Mouse (Mus musculus): Measurements from ENCODE around the gene Tecta.

The Tecta gene

DNA sequence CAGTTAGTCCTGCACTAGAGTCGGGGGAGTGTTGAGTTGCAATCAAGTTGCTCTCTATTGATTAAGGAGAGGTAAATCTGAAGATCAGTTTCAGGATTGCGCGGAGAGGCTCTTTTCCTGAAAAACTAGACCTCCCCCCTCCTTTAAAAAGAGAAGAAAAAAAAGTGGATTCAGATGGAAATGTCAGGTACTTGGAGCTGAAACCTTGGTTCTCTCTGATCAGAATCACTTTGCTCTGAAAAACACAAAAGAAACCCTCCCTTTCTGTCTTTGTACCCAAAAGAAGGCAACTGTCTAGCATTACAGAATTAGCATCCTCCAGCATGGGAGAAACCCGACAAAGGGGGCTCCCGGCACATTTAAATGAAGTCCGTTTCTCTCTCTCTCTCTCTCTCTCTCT, at the start of gene Tecta:
TSS of gene Tecta (minus strand) at position 101 of the 400 bp plus-strand sequence.
- DNase-seq (ENCODE audit: low spot score in 2 of 2) = no peak

DNA sequence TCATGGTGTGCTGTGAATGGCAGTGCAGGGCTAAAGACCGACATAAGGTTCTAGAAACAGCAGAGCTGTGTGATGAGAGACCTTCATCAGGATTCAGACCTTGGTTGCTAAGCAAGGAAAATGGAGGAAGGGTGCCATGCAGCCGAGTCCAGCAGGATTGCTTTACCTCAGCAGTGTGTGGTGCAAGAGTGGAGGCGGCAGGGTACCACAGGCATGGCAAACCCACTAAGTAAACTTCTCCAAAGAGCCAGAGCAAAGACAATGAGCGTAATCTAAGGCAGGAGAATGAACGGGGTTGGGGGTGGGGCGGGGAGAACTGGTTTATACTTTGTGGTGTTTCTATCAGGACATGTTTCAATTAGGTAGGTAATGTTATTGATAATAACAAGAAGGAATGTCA, 49.3 kb upstream of the Tecta start:
- DNase-seq (ENCODE audit: low spot score in 2 of 2) = no peak

DNA sequence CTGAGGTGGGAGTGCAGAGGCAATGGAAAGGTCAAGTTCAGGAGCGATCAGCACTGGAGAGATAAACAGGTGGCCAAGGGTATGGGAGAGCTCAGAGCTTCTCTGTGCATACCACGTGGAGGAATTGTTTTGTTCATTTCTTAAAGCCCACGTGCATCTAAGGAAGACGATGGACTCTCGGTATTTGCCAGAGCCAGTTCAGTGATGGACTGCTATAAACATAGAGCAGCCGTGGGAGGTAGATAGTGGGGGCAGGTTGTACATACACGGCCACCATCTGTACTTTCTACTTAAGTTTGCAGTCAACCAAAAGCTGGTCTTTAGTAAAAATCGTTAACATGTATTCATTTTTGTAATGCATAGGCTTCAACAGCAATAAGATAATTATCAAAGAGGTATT, 42.4 kb upstream of the Tecta start:
- DNase-seq (ENCODE audit: low spot score in 2 of 2) = no peak

DNA sequence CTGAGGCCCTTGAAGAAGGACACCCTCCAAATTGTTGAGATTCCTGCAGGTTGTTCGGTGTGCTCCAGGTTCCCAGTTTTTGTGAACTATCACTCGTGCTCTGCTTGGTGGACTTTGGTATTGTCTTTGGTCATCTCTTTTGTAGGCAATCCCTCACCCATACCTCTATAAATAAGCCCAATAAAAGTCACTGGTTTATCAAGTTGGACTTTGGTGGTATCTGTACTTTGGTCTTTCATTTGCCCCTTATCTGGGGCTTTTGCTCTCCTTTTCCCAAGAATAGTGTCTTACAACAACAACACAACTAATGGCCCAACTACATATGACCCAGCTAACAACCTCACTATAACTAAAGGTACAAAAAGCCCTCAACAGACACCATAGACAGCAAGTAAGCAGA, 41.5 kb upstream of the Tecta start:
- no peak for DNase-seq (ENCODE audit: low spot score in 2 of 2)

DNA sequence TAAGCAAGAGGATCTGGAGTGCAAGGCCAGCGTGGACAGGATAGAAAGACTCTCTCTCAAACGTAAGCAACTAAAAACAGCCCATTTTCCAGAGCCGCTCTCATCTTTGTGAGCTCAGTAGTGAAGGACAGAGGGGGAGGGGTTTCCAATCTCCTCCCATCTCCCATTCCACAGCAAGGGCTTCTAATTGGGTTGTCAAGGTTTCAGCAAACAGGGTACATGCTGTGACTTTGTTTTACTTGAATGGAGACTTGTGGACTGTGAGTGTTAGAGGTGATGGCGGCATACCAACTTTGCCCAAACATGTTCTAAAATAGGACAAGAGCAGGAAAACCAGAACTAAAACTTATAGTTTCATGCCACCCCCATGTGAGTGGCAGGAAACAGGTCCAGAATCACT, 39.7 kb upstream of the Tecta start:
- no peak for DNase-seq (ENCODE audit: low spot score in 2 of 2)

DNA sequence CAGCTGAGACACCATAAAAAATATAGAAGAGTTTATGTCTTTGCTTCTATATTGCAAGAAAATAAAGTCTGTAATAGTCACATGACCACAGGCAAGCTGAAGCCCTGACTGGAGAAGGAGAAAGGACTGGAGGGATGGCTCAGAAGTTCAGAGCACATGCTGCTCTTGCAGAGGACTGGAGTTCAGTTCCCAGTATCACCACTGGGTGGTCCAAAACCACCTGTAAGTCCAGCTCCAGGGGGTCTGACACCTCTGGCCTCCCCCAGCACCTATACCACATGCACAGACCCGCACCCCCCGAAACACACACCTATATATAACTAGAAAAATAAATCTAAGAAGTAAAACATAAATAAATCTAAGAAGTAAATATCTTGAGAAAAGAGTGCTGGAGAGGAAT, 32.4 kb upstream of the Tecta start:
- no peak for DNase-seq (ENCODE audit: low spot score in 2 of 2)

DNA sequence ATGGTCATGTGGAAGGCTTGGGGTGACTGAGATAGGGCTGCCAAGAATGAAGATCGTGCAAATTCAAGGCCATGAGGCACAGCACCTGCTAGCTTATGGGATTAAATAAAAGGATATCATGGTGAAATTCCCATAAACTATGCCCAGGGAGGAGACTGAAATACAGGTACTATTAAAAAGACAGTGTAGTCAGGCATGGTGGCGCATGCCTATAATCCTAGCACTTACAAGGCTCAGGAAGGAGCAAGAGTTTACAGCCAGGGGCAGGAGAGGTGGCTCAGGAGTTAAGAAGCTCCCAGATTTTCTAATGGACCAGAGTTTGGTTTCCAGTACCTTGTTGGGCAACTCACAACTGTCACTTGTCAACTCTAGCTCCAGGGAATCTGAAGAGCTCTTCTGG, 31.9 kb upstream of the Tecta start:
- DNase-seq (ENCODE audit: low spot score in 2 of 2) = no peak

DNA sequence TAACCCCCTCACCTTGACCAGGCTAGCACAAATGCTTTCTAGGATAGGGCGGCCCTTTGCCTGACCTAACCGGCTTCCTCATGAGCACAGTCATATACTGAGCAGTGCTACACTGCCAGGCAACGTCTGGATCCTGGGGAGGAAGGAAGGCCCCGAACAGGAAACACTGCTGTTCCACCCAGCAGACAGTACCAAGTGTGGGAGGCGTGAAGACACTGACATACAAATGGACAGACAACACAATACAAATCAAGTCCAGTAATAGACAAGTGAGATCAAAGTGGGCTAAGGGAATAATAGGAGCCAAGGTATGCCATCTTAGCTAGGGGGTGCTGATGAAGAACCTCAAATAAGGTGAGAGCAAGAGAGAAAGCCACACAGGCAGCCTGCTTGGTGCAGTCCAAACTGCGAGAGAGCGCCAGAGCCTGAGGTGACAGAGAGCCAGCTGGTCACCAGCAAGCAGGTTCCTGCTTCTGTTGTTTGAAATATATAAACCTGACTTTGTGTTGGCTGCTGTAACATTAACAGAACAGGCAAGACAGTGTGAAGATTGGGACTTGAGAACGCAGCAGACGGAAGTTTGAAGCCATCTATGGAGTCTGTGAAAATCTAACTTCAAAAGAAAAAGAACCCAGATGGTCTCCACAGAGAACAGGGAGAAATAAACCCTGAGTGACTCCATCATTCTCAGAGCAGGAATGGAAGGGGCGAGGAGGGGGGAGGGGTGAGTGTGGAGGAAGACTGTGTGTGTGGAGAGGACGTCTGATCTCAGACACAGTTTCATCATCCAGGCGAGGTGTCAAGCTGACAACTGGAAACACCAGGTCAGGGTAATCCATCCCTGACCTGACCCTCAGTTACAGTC, 28.6 kb upstream of the Tecta start:
- no peak for DNase-seq (ENCODE audit: low spot score in 2 of 2)

DNA sequence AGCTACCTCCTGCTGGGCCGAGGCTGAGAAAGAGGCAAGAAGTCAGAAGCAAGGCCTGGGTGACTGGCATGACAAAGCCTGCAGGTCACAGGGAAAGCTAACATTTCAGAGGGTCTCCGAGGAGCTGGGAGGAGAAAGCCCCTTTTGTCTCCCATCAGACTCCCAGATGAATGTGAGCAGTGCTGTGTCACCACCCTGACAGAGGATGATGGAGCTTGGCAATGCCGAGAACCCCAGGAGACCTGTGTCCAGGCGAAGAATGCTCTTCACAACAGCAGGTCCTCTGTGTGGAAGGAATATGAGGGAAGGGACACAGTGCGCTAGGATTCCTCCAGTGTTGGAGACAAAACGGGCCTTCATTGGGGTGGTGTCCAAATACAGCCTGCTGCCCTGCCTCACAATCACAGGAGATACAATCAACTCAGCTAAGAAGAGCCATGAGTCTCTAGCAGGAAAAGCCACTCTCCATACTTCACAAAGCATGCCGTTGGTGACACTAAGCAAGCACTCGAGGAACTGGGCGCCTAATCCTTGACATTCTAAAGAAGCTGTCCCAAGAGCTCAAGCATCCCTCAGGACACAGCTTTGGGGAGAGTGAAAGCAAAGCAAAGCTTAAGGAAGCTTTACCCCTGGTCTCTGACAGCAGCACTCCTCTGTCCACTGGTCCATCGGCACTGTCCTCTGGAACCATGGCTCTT, 27.1 kb upstream of the Tecta start:
- DNase-seq (ENCODE audit: low spot score in 2 of 2) = no peak

DNA sequence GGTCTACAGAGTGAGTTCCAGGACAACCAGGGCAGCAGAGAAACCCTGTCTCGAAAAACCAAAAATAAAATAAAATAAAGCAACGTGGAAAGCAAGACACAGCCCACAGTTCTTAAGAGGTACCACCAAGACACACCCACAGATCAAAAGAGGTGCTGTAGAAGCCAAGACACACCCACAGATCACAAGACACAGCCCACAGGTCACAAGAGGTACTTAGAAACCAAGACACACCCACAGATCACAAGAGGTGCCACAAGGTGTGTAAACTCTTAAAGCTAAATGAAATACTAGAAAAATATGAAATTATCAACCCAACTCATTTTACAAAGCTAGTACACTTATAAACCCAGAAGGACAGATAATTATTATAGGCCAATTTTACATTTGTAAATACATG, 23.9 kb upstream of the Tecta start:
- no peak for DNase-seq (ENCODE audit: low spot score in 2 of 2)

DNA sequence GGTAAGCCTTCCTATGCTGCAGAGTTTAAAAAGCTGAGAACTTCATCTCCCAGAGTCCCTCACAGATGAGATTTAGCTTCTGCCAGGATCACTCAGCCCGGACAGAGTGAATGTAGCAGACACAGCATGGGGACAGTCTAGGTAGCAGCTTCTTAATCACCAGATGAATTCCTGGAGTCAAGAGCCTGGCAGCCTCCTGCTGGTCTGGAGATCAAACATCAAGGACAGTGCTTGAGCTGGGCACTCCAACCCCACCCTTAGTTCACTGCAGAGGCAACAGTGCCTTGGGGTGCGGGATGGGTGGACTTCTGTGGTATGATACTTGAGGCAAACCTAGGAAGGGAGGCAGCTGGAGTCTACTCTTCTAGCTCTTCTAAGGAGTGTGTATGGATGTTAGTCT, 20.0 kb upstream of the Tecta start:
- DNase-seq (ENCODE audit: low spot score in 2 of 2) = no peak

DNA sequence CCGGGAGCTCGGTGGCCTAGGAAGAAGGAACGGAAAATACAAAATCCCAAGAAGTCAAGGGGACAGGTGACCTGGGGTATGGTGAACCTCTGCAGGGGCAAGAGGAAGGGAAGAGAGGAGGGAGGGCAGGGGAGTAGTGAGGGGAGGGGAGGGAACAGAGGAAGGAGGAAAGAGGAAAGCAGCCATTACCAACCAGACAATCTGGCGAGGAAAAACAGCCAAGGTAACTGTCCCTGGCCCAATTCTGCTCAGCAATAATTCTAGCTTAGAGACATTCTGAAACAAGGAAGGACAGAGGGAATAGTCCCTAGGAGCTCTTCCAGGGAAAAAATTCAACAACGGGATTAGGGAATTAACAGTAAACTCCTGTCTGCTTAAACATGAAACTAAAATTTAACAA, 19.1 kb upstream of the Tecta start:
- DNase-seq (ENCODE audit: low spot score in 2 of 2) = no peak

DNA sequence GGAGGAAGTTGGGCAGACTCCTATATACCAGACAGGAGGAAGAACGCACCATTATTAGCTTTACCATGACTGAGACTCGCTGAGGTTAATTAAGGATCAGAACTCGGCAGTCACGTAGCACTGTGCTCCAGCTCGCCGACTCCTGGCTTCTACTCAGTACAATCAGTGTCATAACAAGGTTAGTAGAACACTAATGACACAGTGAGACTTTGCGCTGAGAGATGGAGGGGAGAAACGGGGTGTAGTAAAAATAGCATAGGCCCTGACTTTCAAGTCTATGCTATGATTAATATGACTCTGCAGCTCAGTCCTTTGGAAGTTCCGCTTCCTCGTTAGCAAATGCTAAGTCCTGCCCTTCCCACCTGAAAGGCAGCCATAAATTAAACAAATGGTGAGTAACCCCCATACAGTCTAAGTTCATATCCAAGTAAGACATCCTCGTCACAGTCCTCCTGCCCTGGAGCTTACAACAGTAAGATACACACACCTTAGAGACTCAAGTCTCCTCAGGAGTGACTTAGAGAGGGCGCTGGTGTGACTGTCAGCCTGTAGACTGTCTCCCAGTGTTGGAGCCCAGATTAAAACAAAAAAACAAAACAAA, 17.7 kb upstream of the Tecta start:
- no peak for DNase-seq (ENCODE audit: low spot score in 2 of 2)

DNA sequence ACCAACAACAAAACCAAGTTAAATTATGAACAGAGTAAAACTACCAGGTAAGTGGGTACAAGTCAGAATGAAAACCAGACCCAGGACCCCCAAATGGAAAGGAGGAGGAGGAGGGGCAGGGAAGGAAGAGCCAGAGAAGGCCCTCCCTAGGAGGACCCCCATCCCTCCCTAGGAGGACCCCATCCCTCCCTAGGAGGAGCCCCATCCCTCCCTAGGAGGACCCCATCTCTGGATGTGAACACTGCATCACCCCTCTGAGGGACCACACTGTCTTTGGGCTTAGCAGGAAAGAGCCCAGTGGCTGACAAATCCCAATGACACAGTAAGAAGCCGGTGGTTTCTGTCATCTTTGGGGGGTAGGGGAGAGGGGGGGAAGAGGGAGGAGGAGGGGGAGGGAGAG, 15.5 kb upstream of the Tecta start:
- DNase-seq (ENCODE audit: low spot score in 2 of 2) = no peak

DNA sequence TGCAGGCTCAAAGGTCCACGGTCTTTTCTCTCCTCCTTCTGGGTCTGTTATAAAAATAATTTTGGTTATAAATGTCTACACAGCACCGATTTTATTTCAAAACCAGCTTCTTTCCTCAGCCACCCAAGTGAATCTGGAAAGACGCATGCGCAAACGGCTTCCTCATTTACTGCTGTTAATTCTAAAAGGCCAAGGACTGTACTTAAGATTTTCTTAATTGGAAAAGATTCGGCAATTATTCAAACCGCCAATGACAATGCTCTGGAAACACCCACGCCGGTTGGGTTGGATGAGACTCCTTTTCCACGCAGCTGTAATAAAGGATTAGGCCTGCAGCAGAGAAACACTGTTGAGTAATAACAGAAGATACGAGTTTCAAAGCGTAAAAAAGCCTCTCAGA, 13.6 kb upstream of the Tecta start:
- no peak for DNase-seq (ENCODE audit: low spot score in 2 of 2)

DNA sequence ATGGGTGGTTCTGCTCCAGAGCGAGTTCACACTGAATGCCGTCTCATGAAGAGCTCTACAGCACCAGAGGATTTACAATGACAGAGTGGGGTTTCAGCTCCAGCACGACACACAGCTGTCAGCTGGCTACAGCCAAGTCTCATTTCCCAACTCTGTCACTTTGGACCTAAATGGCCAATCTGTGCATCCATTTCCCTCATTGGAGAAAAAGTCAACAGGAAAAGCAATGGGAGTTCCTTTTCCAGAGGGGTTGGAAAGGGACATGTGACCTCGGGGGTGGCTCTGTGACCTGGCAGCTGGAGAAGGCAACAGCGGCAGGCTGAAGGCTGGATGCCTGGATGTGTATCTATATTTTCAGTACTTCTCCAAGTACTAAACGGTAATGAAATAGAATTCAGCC, 11.6 kb upstream of the Tecta start:
- DNase-seq (ENCODE audit: low spot score in 2 of 2) = no peak

DNA sequence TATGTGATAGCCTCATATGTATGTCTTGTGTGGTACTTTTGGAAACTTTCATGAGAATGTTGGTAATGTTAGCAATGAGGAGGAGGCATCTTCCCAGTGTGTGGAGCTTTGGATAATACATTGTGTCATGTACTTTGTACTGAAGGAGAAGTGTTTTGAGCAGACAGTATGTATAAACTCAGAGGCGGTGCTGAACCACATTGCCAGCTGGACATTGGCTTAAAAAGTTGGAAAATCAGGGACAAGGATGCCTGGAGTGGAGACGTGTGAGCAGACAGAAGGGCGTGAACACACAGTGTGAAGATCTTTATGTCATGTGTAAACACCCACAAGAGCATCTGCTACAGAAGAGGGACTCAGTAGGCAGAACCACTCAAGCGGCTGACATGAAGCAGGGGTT, 6.0 kb upstream of the Tecta start:
- peak; percentile 36 to 61 for DNase-seq (ENCODE audit: low spot score in 2 of 2)

DNA sequence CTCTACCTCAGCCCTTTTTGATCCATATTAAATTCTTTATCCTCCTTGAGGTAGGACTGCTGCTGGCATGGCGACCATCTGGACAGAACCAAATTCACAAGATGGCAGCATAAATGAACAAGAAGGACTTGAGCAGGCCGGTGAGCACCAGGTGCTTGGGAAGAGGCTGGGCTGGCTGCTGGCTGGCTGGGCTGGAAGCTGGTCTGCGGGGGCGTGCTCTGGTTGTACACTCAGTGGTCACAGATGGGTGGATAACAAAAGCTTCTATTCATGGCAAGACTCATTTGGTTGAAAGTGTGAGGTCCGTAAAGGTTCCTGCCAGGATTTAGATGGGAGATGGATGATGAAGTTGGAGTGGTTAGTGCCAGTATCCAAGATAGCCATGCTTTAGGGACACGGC, 1.8 kb upstream of the Tecta start:
- no peak for DNase-seq (ENCODE audit: low spot score in 2 of 2)

DNA sequence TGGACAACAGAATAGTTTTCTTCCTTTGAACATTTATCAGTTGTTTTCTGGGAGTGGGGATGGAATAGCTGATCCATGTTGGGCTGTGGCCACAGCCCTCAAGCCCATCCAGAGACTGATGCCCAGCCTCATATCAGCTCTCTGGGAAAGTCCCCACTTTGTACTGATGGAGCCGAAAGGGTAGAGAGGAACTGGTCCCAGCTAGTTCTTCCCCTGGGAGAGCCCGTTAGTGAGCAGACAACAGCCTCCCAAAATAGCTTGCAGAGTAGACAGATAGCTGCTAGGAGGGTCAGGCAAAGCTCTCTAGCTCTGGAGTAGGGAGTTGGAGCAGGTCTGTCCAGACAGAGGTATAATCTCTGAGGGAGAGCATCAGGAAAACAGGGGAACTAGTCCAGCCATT, 3.6 kb downstream of the Tecta start:
- DNase-seq (ENCODE audit: low spot score in 2 of 2) = no peak

DNA sequence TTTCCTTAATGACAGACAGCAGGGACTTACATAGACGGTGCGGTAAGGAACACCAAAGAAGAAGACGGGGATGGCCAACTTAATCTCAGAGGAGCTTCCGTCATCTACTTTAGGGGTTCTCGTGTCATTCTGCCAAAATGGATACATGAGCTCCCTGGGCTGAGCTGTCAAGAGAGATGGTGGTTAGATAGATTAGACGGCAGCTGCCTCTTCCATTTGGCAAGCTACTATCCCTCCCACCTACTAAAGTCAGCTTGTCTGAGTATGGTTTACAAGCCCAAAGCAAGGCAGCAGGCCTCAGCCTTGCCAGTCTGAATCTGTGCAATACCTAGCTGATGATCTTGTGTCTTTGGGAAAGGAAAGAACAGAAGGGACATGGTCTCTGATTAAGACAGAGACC, 4.8 kb downstream of the Tecta start:
- no peak for DNase-seq (ENCODE audit: low spot score in 2 of 2)

DNA sequence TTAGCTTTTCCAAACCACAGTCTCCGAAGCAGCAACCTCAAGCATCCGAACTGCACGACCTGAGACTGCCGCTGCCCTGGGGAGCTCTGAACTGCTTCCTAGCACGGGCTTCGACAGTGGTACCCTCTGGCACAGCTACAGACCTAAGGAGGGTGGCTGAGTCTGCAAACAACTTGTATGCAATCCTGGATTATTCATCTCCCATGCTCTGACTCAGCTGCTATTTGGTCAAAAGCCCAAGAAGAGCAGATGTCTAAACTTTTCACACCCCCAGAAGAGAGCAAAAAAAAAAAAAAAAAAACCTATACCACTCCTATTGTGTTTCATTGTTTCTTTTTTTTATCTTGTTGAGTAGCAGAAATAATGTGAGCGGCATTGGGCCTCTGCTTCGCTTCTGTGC, 5.4 kb downstream of the Tecta start:
- no peak for DNase-seq (ENCODE audit: low spot score in 2 of 2)

DNA sequence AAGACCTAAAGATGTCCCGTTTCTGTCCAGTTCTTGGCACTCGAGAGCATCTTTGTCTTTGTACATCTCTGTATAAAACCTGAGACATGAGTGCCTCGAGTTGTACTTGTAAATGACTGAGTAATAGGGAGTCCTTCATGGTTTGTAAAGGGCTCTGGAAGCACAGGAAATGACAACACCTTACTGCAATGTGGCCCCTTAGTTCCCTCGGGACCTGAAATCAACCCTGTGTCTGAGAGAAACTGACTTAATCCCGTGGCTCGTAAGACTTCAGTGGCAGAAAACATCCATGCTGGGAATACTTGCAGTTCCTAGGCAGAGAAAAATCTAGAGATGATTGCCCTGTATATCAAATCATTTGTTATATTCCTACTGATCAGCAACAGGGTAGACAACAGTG, 6.8 kb downstream of the Tecta start:
- DNase-seq (ENCODE audit: low spot score in 2 of 2) = no peak

DNA sequence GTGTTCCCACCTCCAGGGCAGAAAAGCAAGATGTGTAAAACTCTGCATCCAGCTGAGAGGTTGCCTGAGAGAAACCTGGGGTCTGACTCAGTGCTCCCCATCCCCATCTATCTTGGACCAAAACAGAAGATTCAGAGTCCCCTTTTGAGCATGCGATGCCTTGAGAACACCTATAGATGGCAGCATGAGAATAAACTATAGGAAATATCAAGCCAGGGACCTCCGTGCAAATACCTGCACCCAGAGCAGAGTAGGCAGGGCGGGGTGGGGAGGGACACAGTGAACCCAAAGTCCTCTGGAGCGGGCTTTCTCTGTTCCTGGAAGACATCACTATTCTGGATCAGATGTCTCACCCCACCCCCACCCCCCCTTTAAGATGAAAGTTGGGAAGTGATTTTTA, 11.2 kb downstream of the Tecta start:
- no peak for DNase-seq (ENCODE audit: low spot score in 2 of 2)
